Comparison of ENCODE assay signal across 12 mouse cellular contexts in the genomic region with DNA sequence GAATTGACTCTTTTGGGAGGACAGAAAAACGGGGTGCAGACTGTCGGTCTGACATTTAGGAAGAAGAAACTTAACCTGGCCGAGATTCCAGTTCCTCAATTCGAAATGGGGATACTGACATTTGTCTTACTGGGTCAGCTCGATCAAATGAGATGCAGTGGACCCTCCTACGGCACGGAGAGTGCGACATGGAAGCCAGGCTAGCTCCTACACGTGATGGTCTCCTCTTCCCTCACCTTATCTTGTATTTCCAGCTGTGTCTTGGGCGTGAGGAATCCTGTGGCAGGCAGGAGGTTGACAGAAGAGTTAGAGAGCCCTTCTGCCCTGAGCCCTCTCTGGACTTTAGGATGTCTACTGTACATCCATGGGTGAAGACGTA. TPM values are rescaled to one million over a fixed set of nuclear protein-coding genes. Genes with fewer than 3 reads are reported as not detected.
DNase-seq lines count a peak whose midpoint lies in the region; ATAC-seq and TF ChIP-seq lines count a peak whose summit lies in the region.
"Had no signal": no experiment of that assay in that cellular context is flagged by ENCODE, and none has a peak within 500 bp of the region (broad histone marks: within the 10 kb centered on the region; RNA-seq: fewer than 3 reads in every experiment).

No protein-coding gene starts in this region.

- H3K4me2 ChIP-seq in CH12.LX (ENCODE audit: insufficient read depth, low read depth, poor library complexity, severe bottlenecking) = peak overlapping the region; percentile 86
- H3K4me2 ChIP-seq in liver, embryonic 16.5 days (ENCODE audit: low read depth, low read length) = peak overlapping the region; percentile 85
- H3K4me2 ChIP-seq: limb, embryonic 15.5 days; neural tube, embryonic 13.5 days had no signal

- dilution Hi-C loops in CH12.LX (cut with MboI; ENCODE audit: extremely low pct_ligation_motif_present, extremely low pct_unique_long_range_greater_than_20kb, low sequenced_read_pairs) = no loop called here

- H3K9ac ChIP-seq in CH12.LX (ENCODE audit: insufficient read depth, low read depth) = peak overlapping the region; percentile 86
- H3K9ac ChIP-seq in liver, embryonic 16.5 days (ENCODE audit: low read depth, low read length) = peak overlapping the region; percentile 77
- H3K9ac ChIP-seq: limb, embryonic 15.5 days; neural tube, embryonic 13.5 days had no signal

- no peaks in the 10 kb centered on the region for H3K27me3 ChIP-seq in kidney, adult 2 months (replicated peaks; ENCODE audit: control insufficient read depth, insufficient read depth, low read length)
- H3K27me3 ChIP-seq in CH12.LX (replicated peaks) = no peaks in the 10 kb centered on the region
- no peaks in the 10 kb centered on the region for H3K27me3 ChIP-seq in liver, embryonic 16.5 days (ENCODE audit: control insufficient read depth, insufficient read depth, low read depth, low read length)
- H3K27me3 ChIP-seq: neural tube, embryonic 13.5 days had no signal

- peak overlapping the region; percentile 63; the same call in 1 of the 2 replicates for H3K27ac ChIP-seq in kidney, adult 2 months (ENCODE audit: insufficient read depth, low read depth, low read length)
- H3K27ac ChIP-seq in CH12.LX (ENCODE audit: insufficient read depth, low read depth) = peak overlapping the region; percentile 98
- H3K27ac ChIP-seq in bone marrow macrophage, adult 2 months (ENCODE audit: insufficient read depth, low read depth, low read length) = peak overlapping the region; percentile 99
- H3K27ac ChIP-seq in liver, embryonic 16.5 days (ENCODE audit: low read length) = peak overlapping the region; percentile 99
- H3K27ac ChIP-seq: limb, embryonic 15.5 days; neural tube, embryonic 13.5 days had no signal

- H3K4me3 ChIP-seq in kidney, adult 2 months (ENCODE audit: insufficient read depth, low read depth, low read length) = no peak overlapping the region
- peak overlapping the region; percentile 25 to 58 (median 54) for H3K4me3 ChIP-seq in CH12.LX (replicated peaks in 1 of 3; ENCODE audit: low read depth in 2 of 3, low read length in 2 of 3, poor library complexity in 1 of 3)
- peak overlapping the region; percentile 61 for H3K4me3 ChIP-seq in bone marrow macrophage, adult 2 months (ENCODE audit: insufficient read depth, low read length)
- peak overlapping the region; percentile 59 for H3K4me3 ChIP-seq in liver, embryonic 16.5 days (ENCODE audit: low read depth, low read length)
- H3K4me3 ChIP-seq: limb, embryonic 15.5 days; neural tube, embryonic 13.5 days had no signal

- TF ChIP-seq CTCF in kidney, adult 2 months (conservative IDR thresholded peaks at IDR 0.05; ENCODE audit: insufficient read depth, insufficient read length, low read depth, low read length) = no peak
- no peak for TF ChIP-seq CTCF in CH12.LX (conservative IDR thresholded peaks at IDR 0.05 in 1 of 2, IDR thresholded peaks at IDR 0.05 in 1 of 2; ENCODE audit: low read depth in 2 of 2, low read length in 2 of 2)
- no peak for TF ChIP-seq CTCF in bone marrow macrophage, adult 2 months (IDR thresholded peaks at IDR 0.05; ENCODE audit: low read depth, low read length)

- H3K79me2 ChIP-seq in CH12.LX (replicated peaks; ENCODE audit: control insufficient read depth, extremely low read depth, insufficient read depth, poor library complexity, severe bottlenecking) = peaks cover 15% of the 10 kb centered on the region; the same call in 1 of the 2 replicates

- H3K4me1 ChIP-seq in kidney, adult 2 months (ENCODE audit: control insufficient read depth, insufficient read depth, low read length) = no peaks in the 10 kb centered on the region
- H3K4me1 ChIP-seq in CH12.LX (ENCODE audit: control insufficient read depth in 1 of 2, insufficient read depth in 2 of 2) = peaks cover 40 to 82% of the 10 kb centered on the region in 2 experiments
- peaks cover 50% of the 10 kb centered on the region for H3K4me1 ChIP-seq in bone marrow macrophage, adult 2 months (ENCODE audit: control insufficient read depth, insufficient read depth, low read length)
- H3K4me1 ChIP-seq in liver, embryonic 16.5 days (ENCODE audit: control insufficient read depth, low read depth, low read length) = peaks cover 71% of the 10 kb centered on the region
- H3K4me1 ChIP-seq: neural tube, embryonic 13.5 days had no signal

- peak; percentile 75 for ATAC-seq in liver, embryonic 16.5 days (ENCODE audit: low read depth)

- TF ChIP-seq RAD21 in CH12.LX (IDR thresholded peaks at IDR 0.05; ENCODE audit: low read depth, low read length) = no peak

- WGBS in kidney, adult 2 months = 76% methylated on average over 11 of the region's 11 CpGs
- 10% methylated on average over 11 of the region's 11 CpGs for WGBS in liver, embryonic 16.5 days (ENCODE audit: insufficient replicate concordance)

- no peaks in the 10 kb centered on the region for H3K36me3 ChIP-seq in kidney, adult 2 months (ENCODE audit: control insufficient read depth, insufficient read depth, low read length)
- no peaks in the 10 kb centered on the region for H3K36me3 ChIP-seq in CH12.LX (replicated peaks in 1 of 2; ENCODE audit: control insufficient read depth in 1 of 2, insufficient read depth in 1 of 2, low read length in 1 of 2)
- H3K36me3 ChIP-seq in liver, embryonic 16.5 days (ENCODE audit: control insufficient read depth, insufficient read depth) = no peaks in the 10 kb centered on the region; the same call in 1 of the 2 replicates

- TF ChIP-seq EP300 in CH12.LX (IDR thresholded peaks at IDR 0.05; ENCODE audit: low read length) = no peak

- TF ChIP-seq POLR2A in kidney, adult 2 months (IDR thresholded peaks at IDR 0.05; ENCODE audit: low read depth, low read length) = no peak
- TF ChIP-seq POLR2A in CH12.LX (IDR thresholded peaks at IDR 0.05; ENCODE audit: low read depth, low read length) = no peak
- no peak for TF ChIP-seq POLR2A in bone marrow macrophage, adult 2 months (IDR thresholded peaks at IDR 0.05; ENCODE audit: borderline replicate concordance, low read depth, low read length)

- no peaks in the 10 kb centered on the region for H3K9me3 ChIP-seq in CH12.LX (replicated peaks; ENCODE audit: low read length)
- H3K9me3 ChIP-seq in liver, embryonic 16.5 days (replicated peaks; ENCODE audit: control insufficient read depth, low read length) = no peaks in the 10 kb centered on the region
- H3K9me3 ChIP-seq: limb, embryonic 15.5 days; neural tube, embryonic 13.5 days had no signal

- in situ Hi-C loops in CH12.LX (cut with MboI; ENCODE audit: low pct_ligation_motif_present, low pct_unique_long_range_greater_than_20kb, low sequenced_read_pairs) = loop anchor here (5.0 kb wide), 1 partner anchor 88 kb away; the partner anchor contains the start of gene Rnf43

- no peak for DNase-seq in kidney, adult 2 months
- DNase-seq in kidney, postnatal 4 days = no peak
- DNase-seq in CH12.LX (ENCODE audit: extremely low read depth) = no peak
- DNase-seq in Muller cell, postnatal 12 days (ENCODE audit: inconsistent ontology term) = no peak
- no peak for DNase-seq in right cerebral cortex, postnatal 10 days (ENCODE audit: low spot score in 2 of 2)
- no peak for DNase-seq in right cerebral cortex, adult 18-20 months
- DNase-seq: cerebellum, postnatal 10 days had no signal

TF ChIP-seq in CH12.LX, 34 proteins besides CTCF, POLR2A, EP300 and RAD21 (continues in another document):
- TF ChIP-seq ZC3H11A (IDR thresholded peaks at IDR 0.05; ENCODE audit: low read depth, low read length) = no peak
- no peak; the same call in 1 of the 2 replicates for TF ChIP-seq UBTF (IDR thresholded peaks at IDR 0.05; ENCODE audit: low read depth, low read length)
- TF ChIP-seq IRF4 (IDR thresholded peaks at IDR 0.05; ENCODE audit: low read depth, low read length) = no peak
- TF ChIP-seq MEF2A (IDR thresholded peaks at IDR 0.05; ENCODE audit: borderline replicate concordance, low read depth, low read length) = no peak
- no peak for TF ChIP-seq JUN (IDR thresholded peaks at IDR 0.05; ENCODE audit: insufficient read depth, low read depth, low read length)
- no peak for TF ChIP-seq E2F4 (IDR thresholded peaks at IDR 0.05; ENCODE audit: insufficient replicate concordance, low read depth, low read length)
- TF ChIP-seq TBP (conservative IDR thresholded peaks at IDR 0.05; ENCODE audit: low read depth, low read length) = no peak
- no peak for TF ChIP-seq ZKSCAN1 (IDR thresholded peaks at IDR 0.05; ENCODE audit: borderline replicate concordance, low read depth, low read length)
- no peak for TF ChIP-seq ZMIZ1 (IDR thresholded peaks at IDR 0.05; ENCODE audit: low read depth, low read length)
- TF ChIP-seq SMC3 (IDR thresholded peaks at IDR 0.05; ENCODE audit: low read depth, low read length) = no peak
- TF ChIP-seq JUND (conservative IDR thresholded peaks at IDR 0.05; ENCODE audit: low read depth, low read length) = no peak
- TF ChIP-seq HCFC1 (IDR thresholded peaks at IDR 0.05; ENCODE audit: low read depth, low read length) = no peak
- TF ChIP-seq MAX (IDR thresholded peaks at IDR 0.05; ENCODE audit: low read length) = no peak
- TF ChIP-seq PAX5 (IDR thresholded peaks at IDR 0.05; ENCODE audit: low read length) = no peak
- TF ChIP-seq CHD1 (IDR thresholded peaks at IDR 0.05; ENCODE audit: low read depth, low read length) = no peak
- TF ChIP-seq NELFE (IDR thresholded peaks at IDR 0.05; ENCODE audit: low read depth, low read length) = no peak

RNA-seq across cellular contexts. Expression of gene Tspoap1, which starts 10.3 kb away (rescaled TPM):
- 3.1 and 4.2 TPM in 2 replicates for polyA plus RNA-seq in kidney, adult 2 months (2012; rRNA removed)
- total RNA-seq in CH12.LX (2012; rRNA removed) = 19.9 and 36.9 TPM in 2 replicates
- total RNA-seq in CH12.LX (2014; rRNA removed) = 12.8 and 16.5 TPM in 2 replicates
- polyA plus RNA-seq in CH12.LX (2012; ENCODE audit: insufficient read length, low read depth) = 11.6 and 12.3 TPM in 2 replicates
- polyA plus RNA-seq in bone marrow macrophage, adult 2 months (2012; ENCODE audit: insufficient read depth, insufficient read length, missing spikeins) = 2.6 and 2.9 TPM in 2 replicates
- 1.7 and 2.7 TPM in 2 replicates for polyA plus RNA-seq in liver, embryonic 16.5 days (2015; fragmentation: Nextera tagmentation; extraction: Ambion mirVana)

RNA-seq across cellular contexts. Expression of gene Supt4a, which starts 12.7 kb away (rescaled TPM):
- 96.9 and 135 TPM in 2 replicates for polyA plus RNA-seq in kidney, adult 2 months (2012; rRNA removed)
- total RNA-seq in CH12.LX (2012; rRNA removed) (241 and 287 TPM in 2 replicates), CH12.LX (2014; rRNA removed) (251 and 256 TPM in 2 replicates)
- 220 and 229 TPM in 2 replicates for polyA plus RNA-seq in CH12.LX (2012; ENCODE audit: insufficient read length, low read depth)
- polyA plus RNA-seq in bone marrow macrophage, adult 2 months (2012; ENCODE audit: insufficient read depth, insufficient read length, missing spikeins) = 136 and 142 TPM in 2 replicates
- 180 and 196 TPM in 2 replicates for polyA plus RNA-seq in liver, embryonic 16.5 days (2015; fragmentation: Nextera tagmentation; extraction: Ambion mirVana)

RNA-seq across cellular contexts. Expression of gene Mpo, which starts 43.3 kb away (rescaled TPM):
- 0.05 TPM in 1 of 2 replicates, not detected in the other for polyA plus RNA-seq in kidney, adult 2 months (2012; rRNA removed)
- total RNA-seq in CH12.LX (2012; rRNA removed) (not detected in 2 replicates), CH12.LX (2014; rRNA removed) (not detected in 2 replicates)
- polyA plus RNA-seq in CH12.LX (2012; ENCODE audit: insufficient read length, low read depth) = not detected in 2 replicates
- 1.1 and 1.7 TPM in 2 replicates for polyA plus RNA-seq in bone marrow macrophage, adult 2 months (2012; ENCODE audit: insufficient read depth, insufficient read length, missing spikeins)
- polyA plus RNA-seq in liver, embryonic 16.5 days (2015; fragmentation: Nextera tagmentation; extraction: Ambion mirVana) = 420 and 425 TPM in 2 replicates
- polyA plus RNA-seq: frontal cortex, adult 2 months had no signal

Comparison
In these comparisons a context has a peak if more than half of its experiments do, and no peak if none do; other contexts are left out.
1. RNA of gene Mpo, which starts 43.3 kb away (polyA plus RNA-seq): 420 to 425 TPM in liver, embryonic 16.5 days; 1.1 to 1.7 TPM in bone marrow macrophage, adult 2 months, 0.05 TPM in kidney, adult 2 months and not detected in CH12.LX; every median in the first group is over 100 times any median in the second.
2. Peak in every context shown above with its lines, with median percentiles within 50 percentile points of each other: H3K27ac ChIP-seq.